Mouse (Mus musculus) MEL (cell line): ENCODE measurements around the gene Zmynd11. TPM values are rescaled to one million over a fixed set of nuclear protein-coding genes. Genes with fewer than 3 reads are reported as not detected.

Source experiments
- DNase-seq: peaks from one replicate; pipeline ENCODE4 v3.0.0; 2011; ENCODE audit warnings: low read depth, low spot score
- H3K27ac ChIP-seq: 2 replicates; pipeline ENCODE4 v1.5.1; 2012; ENCODE audit warnings: low read depth, mild to moderate bottlenecking, control low read depth, low read length, moderate library complexity; ENCODE audit not compliant: control insufficient read depth
- H3K27me3 ChIP-seq, 2 experiments: fragments of 150-350 bp in 1 of 2; sonication (generic) in 1 of 2; 2 replicates each; pipeline ENCODE4 v1.6.1; 2012; ENCODE audit warnings: low read length in 2 of 2, mild to moderate bottlenecking in 2 of 2, improper control_type of control experiment in 1 of 2, moderate library complexity in 1 of 2; ENCODE audit not compliant: insufficient read depth in 2 of 2, control insufficient read depth in 1 of 2
- H3K36me3 ChIP-seq, 2 experiments: 2 replicates each; pipeline ENCODE4 v1.6.1; 2012 to 2014; ENCODE audit warnings: low read length in 2 of 2, improper control_type of control experiment in 1 of 2, inconsistent platforms in 1 of 2, mild to moderate bottlenecking in 1 of 2; ENCODE audit not compliant: insufficient read depth in 2 of 2, control insufficient read depth in 1 of 2
- H3K4me1 ChIP-seq, 2 experiments: fragments of 150-350 bp in 1 of 2; sonication (generic) in 1 of 2; 2 replicates each; pipeline ENCODE4 v1.6.1; 2012; ENCODE audit warnings: low read length in 2 of 2, improper control_type of control experiment in 1 of 2, mild to moderate bottlenecking in 1 of 2; ENCODE audit not compliant: insufficient read depth in 2 of 2, control insufficient read depth in 1 of 2
- H3K4me3 ChIP-seq, 2 experiments: fragments of 150-350 bp in 1 of 2; sonication (generic) in 1 of 2; 2 replicates each; pipeline ENCODE4 v1.5.1; 2012; ENCODE audit warnings: low read depth in 2 of 2, low read length in 2 of 2, mild to moderate bottlenecking in 2 of 2, moderate library complexity in 2 of 2, control low read depth in 1 of 2, improper control_type of control experiment in 1 of 2; ENCODE audit not compliant: control insufficient read depth in 1 of 2, insufficient read depth in 1 of 2
- H3K79me2 ChIP-seq: 2 replicates; pipeline ENCODE4 v1.6.1; 2012; ENCODE audit warnings: mild to moderate bottlenecking, low read length, moderate library complexity; ENCODE audit not compliant: control insufficient read depth, poor library complexity, insufficient read depth
- H3K9ac ChIP-seq: 2 replicates; pipeline ENCODE4 v1.6.1; 2012; ENCODE audit warnings: low read depth, mild to moderate bottlenecking, control low read depth, low read length, moderate library complexity; ENCODE audit not compliant: control insufficient read depth, poor library complexity, severe bottlenecking
- H3K9me3 ChIP-seq: fragments of 150-350 bp; sonication (generic); replicated peaks from 2 replicates; pipeline ENCODE4 v1.6.1; 2012; ENCODE audit warnings: mild to moderate bottlenecking, low read length, improper control_type of control experiment, moderate library complexity; ENCODE audit not compliant: insufficient read depth
- BHLHE40 ChIP-seq: IDR thresholded peaks from 2 replicates; pipeline ENCODE4 v1.6.1; 2012; ENCODE audit warnings: low read depth, mild to moderate bottlenecking, inconsistent platforms, low read length, improper control_type of control experiment, borderline replicate concordance
- CHD1 ChIP-seq: IDR thresholded peaks from 2 replicates; pipeline ENCODE4 v1.6.1; 2012; ENCODE audit warnings: low read depth, mild to moderate bottlenecking, inconsistent platforms, low read length, improper control_type of control experiment
- CHD2 ChIP-seq: IDR thresholded peaks from 2 replicates; pipeline ENCODE4 v1.6.1; 2011; ENCODE audit warnings: low read length, improper control_type of control experiment
- ELF1 ChIP-seq: IDR thresholded peaks from 2 replicates; pipeline ENCODE4 v1.6.1; 2014; ENCODE audit warnings: low read depth, mild to moderate bottlenecking, inconsistent platforms, low read length, improper control_type of control experiment, moderate library complexity
- EP300 ChIP-seq, 2 experiments: IDR thresholded peaks; 2 replicates each; pipeline ENCODE4 v1.6.1; 2011; ENCODE audit warnings: improper control_type of control experiment in 2 of 2, low read length in 2 of 2, low read depth in 1 of 2, mild to moderate bottlenecking in 1 of 2
- ETS1 ChIP-seq: IDR thresholded peaks from 2 replicates; pipeline ENCODE4 v1.6.1; 2012; ENCODE audit warnings: low read depth, mild to moderate bottlenecking, inconsistent platforms, low read length, improper control_type of control experiment, moderate library complexity
- HCFC1 ChIP-seq: IDR thresholded peaks from 2 replicates; pipeline ENCODE4 v1.6.1; 2012; ENCODE audit warnings: low read depth, mild to moderate bottlenecking, inconsistent platforms, low read length, improper control_type of control experiment, moderate library complexity
- KAT2A ChIP-seq: conservative IDR thresholded peaks from 2 replicates; pipeline ENCODE4 v1.6.1; 2012; ENCODE audit warnings: low read depth, low read length, improper control_type of control experiment, inconsistent platforms
- MAFK ChIP-seq: IDR thresholded peaks from 2 replicates; pipeline ENCODE4 v1.6.1; 2011; ENCODE audit warnings: low read depth, mild to moderate bottlenecking, low read length, improper control_type of control experiment, borderline replicate concordance
- MAX ChIP-seq: IDR thresholded peaks from 2 replicates; pipeline ENCODE4 v1.6.1; 2011; ENCODE audit warnings: low read length, improper control_type of control experiment
- MEF2A ChIP-seq: IDR thresholded peaks from 2 replicates; pipeline ENCODE4 v1.6.1; 2014; ENCODE audit warnings: low read depth, mild to moderate bottlenecking, inconsistent platforms, low read length, improper control_type of control experiment; ENCODE audit not compliant: poor library complexity, insufficient replicate concordance, severe bottlenecking; ENCODE audit errors: extremely low read depth
- MXI1 ChIP-seq: IDR thresholded peaks from 2 replicates; pipeline ENCODE4 v1.6.1; 2011; ENCODE audit warnings: mild to moderate bottlenecking, low read depth, low read length, improper control_type of control experiment
- MYB ChIP-seq: IDR thresholded peaks from 2 replicates; pipeline ENCODE4 v1.6.1; 2011; ENCODE audit warnings: mild to moderate bottlenecking, low read depth, low read length, improper control_type of control experiment
- NELFE ChIP-seq: IDR thresholded peaks from 2 replicates; pipeline ENCODE4 v1.6.1; 2011; ENCODE audit warnings: low read depth, low read length, improper control_type of control experiment
- POLR2A ChIP-seq, 2 experiments: IDR thresholded peaks; 2 replicates each; pipeline ENCODE4 v1.6.1; 2011 to 2012; ENCODE audit warnings: low read length in 2 of 2, mild to moderate bottlenecking in 2 of 2, control low read depth in 1 of 2, improper control_type of control experiment in 1 of 2, low read depth in 1 of 2, moderate library complexity in 1 of 2; ENCODE audit not compliant: control insufficient read depth in 1 of 2, insufficient read depth in 1 of 2, poor library complexity in 1 of 2
- POLR2AphosphoS2 ChIP-seq: IDR thresholded peaks from 2 replicates; pipeline ENCODE4 v1.6.1; 2011; ENCODE audit warnings: low read length, improper control_type of control experiment
- RCOR1 ChIP-seq: IDR thresholded peaks from 2 replicates; pipeline ENCODE4 v1.6.1; 2012; ENCODE audit warnings: low read depth, mild to moderate bottlenecking, inconsistent platforms, low read length, improper control_type of control experiment
- SIN3A ChIP-seq: IDR thresholded peaks from 2 replicates; pipeline ENCODE4 v1.6.1; 2012; ENCODE audit warnings: low read length, improper control_type of control experiment, inconsistent platforms
- SMC3 ChIP-seq: IDR thresholded peaks from 2 replicates; pipeline ENCODE4 v1.6.1; 2011; ENCODE audit warnings: low read depth, low read length, improper control_type of control experiment
- TCF12 ChIP-seq: IDR thresholded peaks from 2 replicates; pipeline ENCODE4 v1.6.1; 2014; ENCODE audit warnings: low read depth, mild to moderate bottlenecking, inconsistent platforms, low read length, improper control_type of control experiment, moderate library complexity
- UBTF ChIP-seq: IDR thresholded peaks from 2 replicates; pipeline ENCODE4 v1.6.1; 2012; ENCODE audit warnings: low read depth, mild to moderate bottlenecking, inconsistent platforms, low read length, improper control_type of control experiment, moderate library complexity, borderline replicate concordance; ENCODE audit not compliant: insufficient read depth
- USF1 ChIP-seq: IDR thresholded peaks from 2 replicates; pipeline ENCODE4 v1.6.1; 2014; ENCODE audit warnings: low read depth, mild to moderate bottlenecking, inconsistent platforms, low read length, improper control_type of control experiment, moderate library complexity
- USF2 ChIP-seq, 2 experiments: IDR thresholded peaks; 2 replicates each; pipeline ENCODE4 v1.6.1; 2011 to 2012; ENCODE audit warnings: improper control_type of control experiment in 2 of 2, low read length in 2 of 2, borderline replicate concordance in 1 of 2, inconsistent platforms in 1 of 2, low read depth in 1 of 2, mild to moderate bottlenecking in 1 of 2; ENCODE audit not compliant: insufficient read depth in 1 of 2
- ZC3H11A ChIP-seq: IDR thresholded peaks from 2 replicates; pipeline ENCODE4 v1.6.1; 2012; ENCODE audit warnings: low read depth, mild to moderate bottlenecking, inconsistent platforms, low read length, improper control_type of control experiment
- ZKSCAN1 ChIP-seq: IDR thresholded peaks from 2 replicates; pipeline ENCODE4 v1.6.1; 2012; ENCODE audit warnings: low read depth, mild to moderate bottlenecking, inconsistent platforms, low read length, improper control_type of control experiment, moderate library complexity
- ZNF384 ChIP-seq: IDR thresholded peaks from 2 replicates; pipeline ENCODE4 v1.6.1; 2012; ENCODE audit warnings: low read depth, mild to moderate bottlenecking, inconsistent platforms, low read length, improper control_type of control experiment
- polyA plus RNA-seq, 2 experiments: library from polyadenylated mRNA; stranded (reverse) in 1 of 2; unstranded in 1 of 2; fragments of >175 nt in 1 of 2; fragments of >200 nt in 1 of 2; gene quantifications; 2 replicates each; pipeline versions ENCODE4 v1.2.1 to v1.2.4; 2012; ENCODE audit warnings: low replicate concordance in 2 of 2, low read depth in 1 of 2; ENCODE audit not compliant: insufficient read length in 2 of 2, insufficient read depth in 1 of 2, missing spikeins in 1 of 2
- total RNA-seq: library from RNA; depleted of rRNA; stranded (reverse); fragments of 300-350 nt; gene quantifications from 2 replicates; pipeline ENCODE4 v1.2.3, GENCODE M21; 2012

Gene Zmynd11
- total and polyA plus RNA-seq, 3 experiments, result 21.8 to 310 (median 33.0) TPM

GRCm38 (mm10) chr13:9684153-9684923, 80.8 kb downstream of the Zmynd11 start:
- H3K4me3 ChIP-seq, result no peak overlapping the region
- no peaks in the 10 kb centered on the region for H3K9me3 ChIP-seq
- H3K9ac ChIP-seq, result no peak overlapping the region
- H3K79me2 ChIP-seq, result no peaks in the 10 kb centered on the region
- no peaks in the 10 kb centered on the region for H3K4me1 ChIP-seq
- TF ChIP-seq CHD1 (no peak), CHD2 (no peak), ZC3H11A (no peak), EP300 (IDR thresholded peaks at IDR 0.05; ENCODE audit: low read depth in 1 of 2, low read length in 2 of 2) (no peak), ETS1 (no peak), MYB (no peak), ZKSCAN1 (no peak), MAX (no peak), MXI1 (no peak), MEF2A (no peak), ZNF384 (no peak), TCF12 (no peak), SIN3A (no peak), BHLHE40 (no peak), KAT2A (no peak), RCOR1 (no peak)
- TF ChIP-seq, all 39 proteins: peak for 0
- Histone ChIP-seq H3K27ac (no peak overlapping the region), H3K27me3 (no peaks in the 10 kb centered on the region), H3K36me3 (no peaks in the 10 kb centered on the region; a peak in 1 of 4 replicates)
- no peak for DNase-seq

DNA sequence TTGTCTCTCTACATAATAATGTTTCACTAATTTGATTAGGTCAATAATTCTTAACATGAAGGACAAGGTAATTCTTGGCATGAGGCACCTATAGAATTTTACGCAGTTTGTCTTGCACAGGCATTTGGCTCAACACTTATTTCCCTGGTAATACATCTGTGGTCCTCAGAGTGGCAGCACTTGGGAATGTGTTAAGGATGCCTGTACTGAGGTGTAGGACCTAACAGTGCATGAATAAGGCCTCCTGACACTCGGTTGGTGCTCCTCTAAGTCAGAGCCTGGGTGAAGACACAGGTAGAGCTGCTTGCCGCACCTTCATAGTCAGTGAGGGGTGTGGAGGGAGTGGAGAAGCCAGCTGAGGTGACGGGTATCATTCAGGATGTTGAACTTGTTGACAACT, 81.8 kb downstream of the Zmynd11 start:
- H3K4me1 ChIP-seq, result no peaks in the 10 kb centered on the region
- no peaks in the 10 kb centered on the region for H3K79me2 ChIP-seq
- no peaks in the 10 kb centered on the region; a peak in 1 of 4 replicates for H3K36me3 ChIP-seq
- no peak overlapping the region for H3K9ac ChIP-seq
- H3K27ac ChIP-seq, result no peak overlapping the region
- DNase-seq, result no peak
- H3K27me3 ChIP-seq, result no peaks in the 10 kb centered on the region
- H3K4me3 ChIP-seq, result no peak overlapping the region
- TF ChIP-seq SMC3, result no peak
- TF ChIP-seq MYB, result no peak
- TF ChIP-seq HCFC1, result no peak
- no peak for TF ChIP-seq POLR2A (IDR thresholded peaks at IDR 0.05; ENCODE audit: control insufficient read depth in 1 of 2, insufficient read depth in 1 of 2, low read depth in 1 of 2, low read length in 2 of 2, poor library complexity in 1 of 2)
- TF ChIP-seq POLR2AphosphoS2, result no peak
- TF ChIP-seq UBTF, result no peak
- no peak for TF ChIP-seq ZKSCAN1
- no peak for TF ChIP-seq ELF1
- no peak for TF ChIP-seq MEF2A
- no peak for TF ChIP-seq USF1
- TF ChIP-seq NELFE, result no peak
- TF ChIP-seq MAFK, result no peak
- no peak for TF ChIP-seq USF2 (IDR thresholded peaks at IDR 0.05; ENCODE audit: borderline replicate concordance in 1 of 2, insufficient read depth in 1 of 2, low read depth in 1 of 2, low read length in 2 of 2)
- TF ChIP-seq CHD2, result no peak
- TF ChIP-seq, all 39 proteins: peak for 0
- no peaks in the 10 kb centered on the region for H3K9me3 ChIP-seq
